Mouse (Mus musculus): Measurements from ENCODE around the gene Ppef2.

Ppef2 gene

GRCm38 (mm10) chr5:92239333-92240232 lies 16.5 kb downstream of the Ppef2 start:
- DNase-seq (ENCODE audit: low spot score): no peak

GRCm38 (mm10) chr5:92234939-92235557 lies 21.0 kb downstream of the Ppef2 start:
- DNase-seq (ENCODE audit: low spot score): no peak

GRCm38 (mm10) chr5:92233366-92233765 lies 22.7 kb downstream of the Ppef2 start:
- no peak for DNase-seq (ENCODE audit: low spot score)

- no peak for DNase-seq (ENCODE audit: low spot score)
Measured at GRCm38 (mm10) chr5:92231836-92232235, 24.2 kb downstream of the Ppef2 start.

- no peak for DNase-seq (ENCODE audit: low spot score)
Measured at GRCm38 (mm10) chr5:92230306-92230705, 25.8 kb downstream of the Ppef2 start.

- no peak for DNase-seq (ENCODE audit: low spot score)
Measured at GRCm38 (mm10) chr5:92229514-92229913, 26.6 kb downstream of the Ppef2 start.

- no peak for DNase-seq (ENCODE audit: low spot score)
Measured at GRCm38 (mm10) chr5:92228776-92229175, 27.3 kb downstream of the Ppef2 start.

- DNase-seq (ENCODE audit: low spot score): no peak
Measured at GRCm38 (mm10) chr5:92227782-92228181, 28.3 kb downstream of the Ppef2 start.

GRCm38 (mm10) chr5:92220287-92220902 lies 35.7 kb downstream of the Ppef2 start:
- no peak for DNase-seq (ENCODE audit: low spot score)

- DNase-seq (ENCODE audit: low spot score): no peak
Measured at GRCm38 (mm10) chr5:92219826-92220225, 36.3 kb downstream of the Ppef2 start.

- no peak for DNase-seq (ENCODE audit: low spot score)
Measured at GRCm38 (mm10) chr5:92218915-92219793, 36.9 kb downstream of the Ppef2 start.

- DNase-seq (ENCODE audit: low spot score): no peak
Measured at GRCm38 (mm10) chr5:92215308-92215707, 40.8 kb downstream of the Ppef2 start, which contains the start of gene U90926. Gene U90926 (minus strand): TSS chr5:92215408.

- DNase-seq (ENCODE audit: low spot score): no peak
Measured at GRCm38 (mm10) chr5:92212231-92212630, 43.8 kb downstream of the Ppef2 start.

- DNase-seq (ENCODE audit: low spot score): no peak
Measured at GRCm38 (mm10) chr5:92210205-92210604, 45.9 kb downstream of the Ppef2 start.

- no peak for DNase-seq (ENCODE audit: low spot score)
Measured at GRCm38 (mm10) chr5:92206121-92206520, 50.0 kb downstream of the Ppef2 start.

GRCm38 (mm10) chr5:92205706-92206105 lies 50.4 kb downstream of the Ppef2 start:
- DNase-seq (ENCODE audit: low spot score): peak; percentile 23

GRCm38 (mm10) chr5:92205184-92205583 lies 50.9 kb downstream of the Ppef2 start:
- DNase-seq (ENCODE audit: low spot score): no peak

- no peak for DNase-seq (ENCODE audit: low spot score)
Measured at GRCm38 (mm10) chr5:92204162-92205036, 51.7 kb downstream of the Ppef2 start.

GRCm38 (mm10) chr5:92198266-92198665 lies 57.8 kb downstream of the Ppef2 start:
- DNase-seq (ENCODE audit: low spot score): no peak

- no peak for DNase-seq (ENCODE audit: low spot score)
Measured at GRCm38 (mm10) chr5:92196895-92197811, 58.9 kb downstream of the Ppef2 start.

Data from testis, postnatal 14 days (tissue).